Mouse (Mus musculus) heart, embryonic 16.5 days (tissue): Measurements from ENCODE around the gene Olfr1380. TPM values are rescaled to one million over a fixed set of nuclear protein-coding genes. Genes with fewer than 3 reads are reported as not detected.
"Not testable (repeated sequence)": the region's sequence is repeated elsewhere in the genome, so short reads cannot be mapped to it uniquely, and the experiment has no call there.

Source experiments
- ATAC-seq: fragments of 200-750 bp; cut with Nextera tagmentation; replicated peaks from 2 replicates; pipeline ENCODE4 v1.8.0; 2017; ENCODE audit warnings: moderate number of reproducible peaks; ENCODE audit not compliant: insufficient read depth, low FRiP score; ENCODE audit errors: extremely low read depth
- H3K27ac ChIP-seq: fragments of 300-500 bp; sonication (generic); 2 replicates; pipeline ENCODE4 v1.5.1; 2014; ENCODE audit warnings: mild to moderate bottlenecking, low read length, control low read depth, moderate library complexity
- H3K27me3 ChIP-seq: fragments of 300-500 bp; sonication (generic); 2 replicates; pipeline ENCODE4 v1.6.1; 2014; ENCODE audit warnings: low read length, mixed read lengths; ENCODE audit not compliant: control insufficient read depth, insufficient read depth
- H3K36me3 ChIP-seq: fragments of 300-500 bp; sonication (generic); 2 replicates; pipeline ENCODE4 v1.6.1; 2014; ENCODE audit not compliant: control insufficient read depth, insufficient read depth
- H3K4me1 ChIP-seq: fragments of 300-500 bp; sonication (generic); 2 replicates; pipeline ENCODE4 v1.6.1; 2014; ENCODE audit warnings: low read length, mixed read lengths; ENCODE audit not compliant: control insufficient read depth, insufficient read depth
- H3K4me2 ChIP-seq: fragments of 300-500 bp; sonication (generic); 2 replicates; pipeline ENCODE4 v1.6.1; 2014; ENCODE audit warnings: low read depth, mild to moderate bottlenecking, control low read depth, low read length
- H3K4me3 ChIP-seq: fragments of 300-500 bp; sonication (generic); 2 replicates; pipeline ENCODE4 v1.5.1; 2014; ENCODE audit warnings: mild to moderate bottlenecking, control low read depth, low read length
- H3K9ac ChIP-seq: fragments of 300-500 bp; sonication (generic); 2 replicates; pipeline ENCODE4 v1.6.1; 2014; ENCODE audit warnings: low read length, control low read depth
- H3K9me3 ChIP-seq: fragments of 300-500 bp; sonication (generic); replicated peaks from 2 replicates; pipeline ENCODE4 v1.6.1; 2016; ENCODE audit warnings: low read length; ENCODE audit not compliant: control insufficient read depth
- WGBS: fragments of 180-500 bp; shearing (Covaris S2); extraction: QIAGEN DNeasy Blood & Tissue Kit; methylation state at CpG from one replicate; pipeline ENCODE4 v1.1.7; 2014; 5-methylcytosine and 5-hydroxymethylcytosine counted together
- polyA plus RNA-seq: library from polyadenylated mRNA; unstranded; fragments of >200 nt; fragmentation: Nextera tagmentation; extraction: Ambion mirVana; gene quantifications from 2 replicates; pipeline ENCODE4 v1.2.1, GENCODE M21; 2015

The Olfr1380 gene
- not detected in 2 replicates for polyA plus RNA-seq

DNA sequence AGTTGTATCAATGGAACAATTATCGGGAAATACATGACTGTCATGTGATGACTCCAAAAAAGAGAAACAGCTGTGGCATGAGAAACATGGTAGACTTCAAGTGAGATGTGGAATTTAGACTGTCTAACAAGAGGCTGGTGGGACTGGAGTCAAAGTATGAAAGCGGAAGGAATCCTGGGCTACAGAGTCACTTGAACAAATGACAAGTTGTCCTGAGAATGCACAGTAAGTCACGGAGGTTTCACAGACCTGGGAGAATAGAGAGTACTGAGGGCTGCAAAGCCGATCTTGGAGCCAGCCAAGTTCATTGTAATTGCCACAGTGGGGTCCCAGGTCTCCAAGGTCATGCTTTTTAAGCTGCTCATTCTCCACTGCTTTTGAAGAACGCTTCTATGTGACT lies at the start of gene Olfr1380:
Olfr1380 (plus strand) TSS at position 301 of the 400 bp plus-strand sequence.
- not testable (repeated sequence) for H3K9ac ChIP-seq, H3K36me3 ChIP-seq, H3K9me3 ChIP-seq, H3K4me1 ChIP-seq, ATAC-seq, H3K4me2 ChIP-seq, H3K27ac ChIP-seq, H3K4me3 ChIP-seq, H3K27me3 ChIP-seq
- WGBS = 71% methylated on average over 5 of the region's 5 CpGs

DNA sequence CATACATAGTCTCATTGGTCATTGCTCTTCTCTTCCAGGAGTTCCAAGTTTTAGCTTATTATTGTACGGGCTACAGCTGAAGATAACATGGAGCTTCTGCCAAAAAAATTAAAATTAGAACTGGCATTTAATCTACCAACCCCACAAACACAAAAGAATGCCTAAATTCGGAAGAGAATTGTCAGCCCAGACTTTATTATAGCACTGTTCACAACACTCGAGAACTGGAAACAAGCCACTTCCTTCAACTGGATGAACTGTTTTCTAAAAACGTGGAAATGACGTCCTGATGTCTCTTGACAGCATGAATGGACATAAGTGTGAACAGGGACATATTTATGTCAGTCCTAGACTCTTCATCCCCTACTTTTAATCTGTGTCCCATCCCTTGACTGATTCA lies 38.6 kb upstream of the Olfr1380 start:
- H3K36me3 ChIP-seq = no peaks in the 10 kb centered on the region
- H3K4me3 ChIP-seq = no peak overlapping the region
- H3K27me3 ChIP-seq = no peaks in the 10 kb centered on the region
- ATAC-seq = no peak
- no peak overlapping the region for H3K27ac ChIP-seq
- 52% methylated on average over 5 of the region's 5 CpGs for WGBS
- no peak overlapping the region for H3K9ac ChIP-seq
- no peaks in the 10 kb centered on the region for H3K4me1 ChIP-seq
- no peaks in the 10 kb centered on the region for H3K9me3 ChIP-seq
- H3K4me2 ChIP-seq = no peak overlapping the region

DNA sequence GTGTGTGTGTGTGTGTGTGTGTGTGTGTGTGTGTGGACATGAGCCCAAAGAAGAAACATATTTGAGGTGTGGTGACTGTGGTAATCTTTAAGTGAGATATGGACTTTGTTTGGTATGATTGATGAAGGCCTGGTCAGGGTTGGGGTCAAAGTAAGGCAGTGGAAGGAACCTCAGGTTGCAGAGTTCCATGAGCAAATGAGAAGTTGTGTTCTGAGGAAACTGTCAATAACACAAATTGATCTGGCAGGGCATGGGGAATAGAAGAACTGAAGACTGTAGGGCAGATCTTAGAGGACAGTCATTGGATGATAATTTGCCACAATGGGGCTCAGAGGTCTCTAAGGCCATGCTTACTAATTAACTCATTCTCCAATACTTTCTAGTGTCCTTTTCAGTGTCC lies 37.3 kb upstream of the Olfr1380 start, which contains the start of gene Olfr1383:
Olfr1383 (plus strand) TSS at position 301 of the 400 bp plus-strand sequence.
- Histone ChIP-seq H3K4me1 (no peaks in the 10 kb centered on the region), H3K27ac (no peak within 1 kb of the TSS), H3K36me3 (no peaks in the 10 kb centered on the region), H3K27me3 (no peaks in the 10 kb centered on the region), H3K9me3 (no peaks in the 10 kb centered on the region), H3K4me2 (no peak within 1 kb of the TSS), H3K4me3 (no peak within 1 kb of the TSS), H3K9ac (no peak within 1 kb of the TSS)
- no peak for ATAC-seq

DNA sequence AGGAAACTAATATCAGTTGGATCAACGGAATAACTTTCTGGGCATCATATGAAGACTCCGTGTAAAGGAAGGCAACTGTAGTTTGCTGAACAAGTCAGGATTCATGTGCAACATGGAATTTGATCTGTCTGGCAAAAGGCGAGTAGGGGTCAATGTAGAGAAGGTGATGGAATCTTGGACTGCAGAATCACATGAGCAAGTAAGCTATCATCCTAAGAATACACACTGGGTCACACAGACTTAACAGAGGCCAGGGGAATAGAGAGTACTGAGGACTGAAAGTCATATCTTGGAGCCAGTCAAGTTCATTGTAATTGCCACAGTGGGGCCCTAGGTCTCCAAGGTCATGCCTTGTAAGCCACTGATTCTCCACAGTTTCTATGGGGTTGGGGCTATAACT lies 28.7 kb upstream of the Olfr1380 start, which contains the start of gene Olfr1382:
Olfr1382 (plus strand) TSS at position 301 of the 400 bp plus-strand sequence.
- no peaks in the 10 kb centered on the region for H3K9me3 ChIP-seq
- 74% methylated on average over 3 of the region's 3 CpGs for WGBS
- no peak within 1 kb of the TSS for H3K9ac ChIP-seq
- H3K36me3 ChIP-seq = no peaks in the 10 kb centered on the region
- no peak for ATAC-seq
- H3K27ac ChIP-seq = no peak within 1 kb of the TSS
- no peaks in the 10 kb centered on the region for H3K27me3 ChIP-seq
- no peaks in the 10 kb centered on the region for H3K4me1 ChIP-seq
- H3K4me3 ChIP-seq = no peak within 1 kb of the TSS
- no peak within 1 kb of the TSS for H3K4me2 ChIP-seq

DNA sequence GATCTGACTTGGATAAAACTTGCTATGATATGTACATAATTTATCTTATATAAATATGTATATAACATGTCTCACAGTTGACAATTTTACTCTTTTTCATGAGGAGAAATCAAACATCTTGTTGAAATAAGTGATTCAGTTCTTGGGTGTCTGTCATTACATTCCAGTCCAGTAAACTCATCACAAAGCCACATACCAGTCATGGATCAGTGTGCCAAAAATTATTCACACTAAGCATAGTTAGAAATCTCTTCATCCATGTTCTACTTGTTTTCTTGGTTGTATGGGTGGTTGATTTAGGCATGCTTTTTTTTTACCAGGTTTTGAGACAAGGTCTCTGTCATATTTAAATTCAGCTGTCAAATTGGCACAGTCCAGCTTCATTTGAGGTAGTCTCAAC lies 23.9 kb upstream of the Olfr1380 start:
- no peak for ATAC-seq

DNA sequence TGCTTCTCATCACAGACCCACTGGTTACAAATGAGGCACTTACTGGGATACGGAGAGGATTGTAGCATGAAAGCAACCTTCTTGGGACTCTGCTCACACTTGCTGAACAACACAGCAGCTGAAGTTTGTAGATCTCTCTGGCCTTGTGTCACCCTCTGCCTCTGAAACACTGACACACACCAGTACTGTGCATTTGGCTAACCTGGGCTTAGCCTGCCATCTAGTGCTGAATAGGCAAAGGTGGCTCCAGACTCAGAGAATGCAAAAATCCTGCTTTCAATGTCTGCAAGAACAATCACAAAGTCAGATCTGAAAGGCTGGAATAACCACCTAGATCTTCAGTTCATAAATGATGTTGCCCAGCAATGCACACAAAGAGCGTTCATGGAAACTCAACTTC lies 20.0 kb upstream of the Olfr1380 start:
- ATAC-seq, H3K9ac ChIP-seq, H3K4me2 ChIP-seq, H3K4me3 ChIP-seq, H3K9me3 ChIP-seq, H3K36me3 ChIP-seq, H3K27me3 ChIP-seq, H3K27ac ChIP-seq, H3K4me1 ChIP-seq: not testable (repeated sequence)
- WGBS = 81% methylated on average over 2 of the region's 2 CpGs

More for the DNA sequence above, 23.9 kb upstream of the Olfr1380 start:
- H3K27ac ChIP-seq = no peak overlapping the region
- H3K27me3 ChIP-seq = no peaks in the 10 kb centered on the region
- H3K4me1 ChIP-seq = no peaks in the 10 kb centered on the region
- no peaks in the 10 kb centered on the region for H3K36me3 ChIP-seq
- no peaks in the 10 kb centered on the region for H3K9me3 ChIP-seq
- no peak overlapping the region for H3K9ac ChIP-seq
- no peak overlapping the region for H3K4me3 ChIP-seq
- no peak overlapping the region for H3K4me2 ChIP-seq

DNA sequence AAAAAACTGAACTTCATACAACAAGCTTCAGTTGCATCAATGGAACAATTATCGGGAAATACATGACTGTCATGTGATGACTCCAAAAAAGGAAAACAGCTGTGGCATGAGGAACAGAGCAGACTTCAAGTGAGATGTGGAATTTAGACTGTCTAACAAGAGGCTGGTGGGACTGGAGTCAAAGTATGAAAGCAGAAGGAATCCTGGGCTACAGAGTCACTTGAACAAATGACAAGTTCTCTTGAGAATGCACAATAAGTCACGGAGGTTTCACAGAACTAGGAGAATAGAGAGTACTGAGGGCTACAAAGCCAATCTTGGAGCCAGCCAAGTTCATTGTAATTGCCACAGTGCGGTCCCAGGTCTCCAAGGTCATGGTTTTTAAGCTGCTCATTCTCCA lies 13.5 kb upstream of the Olfr1380 start, which contains the start of gene Olfr1381:
Olfr1381 (plus strand) TSS at position 301 of the 400 bp plus-strand sequence.
- WGBS = 72% methylated on average over 3 of the region's 3 CpGs
- H3K4me2 ChIP-seq, H3K9ac ChIP-seq: not testable (repeated sequence)

DNA sequence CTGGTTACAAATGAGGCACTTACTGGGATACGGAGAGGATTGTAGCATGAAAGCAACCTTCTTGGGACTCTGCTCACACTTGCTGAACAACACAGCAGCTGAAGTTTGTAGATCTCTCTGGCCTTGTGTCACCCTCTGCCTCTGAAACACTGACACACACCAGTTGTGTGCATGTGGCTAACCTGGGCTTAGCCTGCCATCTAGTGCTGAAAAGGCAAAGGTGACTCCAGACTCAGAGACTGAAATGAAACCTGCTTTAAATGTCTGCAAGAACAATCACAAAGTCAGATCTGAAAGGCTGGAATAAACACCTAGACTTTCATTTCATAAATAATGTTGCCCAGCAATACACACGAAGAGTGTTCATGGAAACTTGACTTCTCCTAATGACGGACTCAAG lies 2.6 kb upstream of the Olfr1380 start:
- H3K27ac ChIP-seq, ATAC-seq, H3K4me1 ChIP-seq, H3K9ac ChIP-seq, H3K9me3 ChIP-seq, H3K36me3 ChIP-seq, H3K4me3 ChIP-seq, H3K4me2 ChIP-seq, H3K27me3 ChIP-seq: not testable (repeated sequence)
- whole genome bisulfite sequencing = 69% methylated on average over 3 of the region's 3 CpGs

More for the DNA sequence above, 13.5 kb upstream of the Olfr1380 start, which contains the start of gene Olfr1381:
- H3K4me3 ChIP-seq, H3K9me3 ChIP-seq, H3K27me3 ChIP-seq, H3K27ac ChIP-seq, H3K36me3 ChIP-seq, ATAC-seq, H3K4me1 ChIP-seq: not testable (repeated sequence)

DNA sequence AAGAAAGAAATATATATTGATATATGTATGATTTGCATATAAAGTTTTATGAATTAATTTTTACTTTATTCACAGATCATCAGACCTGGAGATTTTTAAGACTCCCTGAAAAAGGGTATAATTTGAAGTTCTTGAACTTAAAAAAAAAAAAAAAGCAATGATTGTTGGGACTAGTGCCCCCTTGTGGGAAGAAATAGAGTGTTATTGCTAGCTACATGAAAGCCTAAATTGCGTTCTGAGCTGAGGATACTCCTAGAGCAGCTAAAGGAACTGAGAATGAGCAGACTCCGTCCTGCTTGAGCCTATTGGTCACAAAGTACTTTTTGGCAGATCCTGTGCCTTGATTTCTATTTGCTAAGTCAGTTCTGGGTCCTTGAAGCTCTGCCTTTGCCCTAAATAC lies 18.4 kb downstream of the Olfr1380 start:
- H3K4me2 ChIP-seq, H3K27me3 ChIP-seq, H3K9me3 ChIP-seq, H3K9ac ChIP-seq, H3K4me1 ChIP-seq, H3K36me3 ChIP-seq, H3K27ac ChIP-seq, H3K4me3 ChIP-seq, ATAC-seq: not testable (repeated sequence)
- WGBS = 37% methylated on average over 2 of the region's 2 CpGs
